Mouse (Mus musculus): ENCODE data around the gene Cyp27a1. TPM values are rescaled to one million over a fixed set of nuclear protein-coding genes. Genes with fewer than 3 reads are reported as not detected.

Gene Cyp27a1
- polyA plus RNA-seq, 1 experiment, result 10.7 TPM

DNA sequence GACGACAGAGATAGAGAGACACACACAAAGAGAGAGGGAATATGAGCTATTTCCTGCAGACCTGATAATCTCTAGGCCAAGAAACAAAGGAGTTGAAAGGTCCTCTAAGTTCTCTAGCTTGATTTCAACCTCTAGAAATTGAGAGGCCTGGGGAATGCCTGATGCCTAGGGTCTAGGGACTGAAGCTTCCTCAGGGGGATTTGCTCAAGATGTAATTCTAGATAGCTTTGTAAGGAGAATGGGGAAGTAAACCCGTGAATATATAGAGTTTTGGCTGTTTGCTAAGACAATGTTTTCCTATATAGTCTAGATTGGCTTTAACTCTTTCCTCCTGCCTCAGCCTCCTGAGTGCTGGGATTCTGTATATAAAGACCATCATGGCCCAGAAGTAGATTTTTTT is 1.6 kb downstream of the Cyp27a1 start:
- no peak overlapping the region for H3K4me3 ChIP-seq (ENCODE audit: control insufficient read depth, insufficient read depth, low read length)

DNA sequence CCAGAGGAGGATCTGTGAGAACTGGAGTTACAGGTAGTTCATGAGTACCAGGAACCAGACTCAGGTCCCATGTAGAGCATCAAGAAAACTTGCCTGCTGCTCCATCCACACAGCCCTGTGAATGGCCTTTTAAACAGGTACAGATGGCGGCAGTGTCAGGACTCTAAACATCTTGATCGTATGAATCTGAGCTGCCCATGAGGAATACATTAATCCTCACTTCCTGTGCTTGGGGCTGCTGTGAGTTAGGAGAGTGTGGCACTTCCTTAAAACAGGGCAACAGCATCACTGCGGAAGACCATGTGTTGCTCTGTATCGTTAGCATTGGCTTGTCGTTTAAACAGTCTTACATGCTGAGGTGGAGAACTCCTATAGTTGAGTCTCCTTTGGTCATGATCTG is 2.1 kb downstream of the Cyp27a1 start:
- Histone ChIP-seq H3K4me1 (replicated peaks; ENCODE audit: control insufficient read depth, insufficient read depth, low read length) (no peaks in the 10 kb centered on the region), H3K27me3 (ENCODE audit: control insufficient read depth, insufficient read depth, low read length) (no peaks in the 10 kb centered on the region; the same call in 1 of the 2 replicates), H3K36me3 (ENCODE audit: control insufficient read depth, insufficient read depth, low read length) (no peaks in the 10 kb centered on the region), H3K27ac (ENCODE audit: control insufficient read depth, insufficient read depth, low read length) (no peak overlapping the region), H3K4me3 (ENCODE audit: control insufficient read depth, insufficient read depth, low read length) (no peak overlapping the region)
- DNase-seq, result no peak
- WGBS, result 30% methylated on average over 5 of the region's 5 CpGs
- TF ChIP-seq CTCF (IDR thresholded peaks at IDR 0.05; ENCODE audit: borderline replicate concordance, control insufficient read depth, extremely low read depth, insufficient read depth, low read length, poor library complexity) (no peak), POLR2A (IDR thresholded peaks at IDR 0.05; ENCODE audit: control insufficient read depth, extremely low read depth, insufficient read depth, low read length, poor library complexity) (no peak)

More for the DNA sequence above, 1.6 kb downstream of the Cyp27a1 start:
- 52% methylated on average over 2 of the region's 2 CpGs for whole genome bisulfite sequencing
- Histone ChIP-seq H3K27me3 (ENCODE audit: control insufficient read depth, insufficient read depth, low read length) (no peaks in the 10 kb centered on the region; the same call in 1 of the 2 replicates), H3K27ac (ENCODE audit: control insufficient read depth, insufficient read depth, low read length) (no peak overlapping the region), H3K36me3 (ENCODE audit: control insufficient read depth, insufficient read depth, low read length) (no peaks in the 10 kb centered on the region), H3K4me1 (replicated peaks; ENCODE audit: control insufficient read depth, insufficient read depth, low read length) (no peaks in the 10 kb centered on the region)
- TF ChIP-seq CTCF (IDR thresholded peaks at IDR 0.05; ENCODE audit: borderline replicate concordance, control insufficient read depth, extremely low read depth, insufficient read depth, low read length, poor library complexity) (no peak), POLR2A (IDR thresholded peaks at IDR 0.05; ENCODE audit: control insufficient read depth, extremely low read depth, insufficient read depth, low read length, poor library complexity) (no peak)
- no peak for DNase-seq

DNA sequence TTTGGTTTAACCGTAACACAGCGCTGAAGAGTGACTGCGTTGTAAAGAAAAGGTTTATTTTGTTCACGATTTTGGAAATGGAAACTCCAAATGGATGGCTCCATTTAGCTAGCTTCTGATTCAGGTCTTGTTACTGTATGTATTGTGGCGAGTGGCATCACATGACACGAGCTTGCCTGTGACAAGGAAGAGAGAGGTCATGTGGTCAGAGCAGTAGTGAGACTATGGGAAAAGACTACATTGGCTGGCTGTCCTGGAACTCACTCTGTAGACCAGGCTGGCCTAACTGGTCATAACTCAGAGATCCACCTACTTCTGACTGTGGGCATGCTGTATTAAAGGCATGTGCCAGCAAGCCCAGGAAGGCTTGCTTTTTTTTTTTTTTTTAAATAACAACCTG is 2.5 kb downstream of the Cyp27a1 start:
- Histone ChIP-seq H3K4me1 (replicated peaks; ENCODE audit: control insufficient read depth, insufficient read depth, low read length) (peaks cover under 1% of the 10 kb centered on the region), H3K27me3 (ENCODE audit: control insufficient read depth, insufficient read depth, low read length) (no peaks in the 10 kb centered on the region; the same call in 1 of the 2 replicates), H3K4me3 (ENCODE audit: control insufficient read depth, insufficient read depth, low read length) (no peak overlapping the region), H3K36me3 (ENCODE audit: control insufficient read depth, insufficient read depth, low read length) (no peaks in the 10 kb centered on the region), H3K27ac (ENCODE audit: control insufficient read depth, insufficient read depth, low read length) (no peak overlapping the region)
- no peak for TF ChIP-seq POLR2A (IDR thresholded peaks at IDR 0.05; ENCODE audit: control insufficient read depth, extremely low read depth, insufficient read depth, low read length, poor library complexity)
- TF ChIP-seq CTCF (IDR thresholded peaks at IDR 0.05; ENCODE audit: borderline replicate concordance, control insufficient read depth, extremely low read depth, insufficient read depth, low read length, poor library complexity), result no peak
- WGBS, result 88% methylated on average over 6 of the region's 6 CpGs
- DNase-seq, result no peak

DNA sequence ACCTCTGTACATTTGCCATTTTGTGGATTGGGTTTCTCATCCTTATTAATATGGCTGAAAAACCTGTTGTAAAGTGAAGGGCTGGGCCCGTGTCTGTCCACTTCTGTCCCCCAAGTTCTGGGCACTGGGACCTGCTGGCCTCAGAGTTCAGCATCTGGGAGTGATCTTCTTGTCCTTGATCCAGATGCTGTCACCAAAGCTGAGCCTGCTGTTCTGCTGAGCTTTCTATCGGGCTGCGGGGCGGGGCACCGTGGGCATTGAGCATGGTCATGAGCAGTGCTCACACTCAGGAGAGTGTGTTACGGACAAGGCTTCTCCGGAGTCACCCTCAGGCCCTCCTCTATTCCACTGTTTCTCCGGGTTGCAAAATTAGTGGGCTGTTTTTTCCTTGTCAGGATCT is 4.7 kb downstream of the Cyp27a1 start:
- Histone ChIP-seq H3K4me3 (ENCODE audit: control insufficient read depth, insufficient read depth, low read length) (no peak overlapping the region), H3K27me3 (ENCODE audit: control insufficient read depth, insufficient read depth, low read length) (no peaks in the 10 kb centered on the region; the same call in 1 of the 2 replicates), H3K27ac (ENCODE audit: control insufficient read depth, insufficient read depth, low read length) (no peak overlapping the region), H3K36me3 (ENCODE audit: control insufficient read depth, insufficient read depth, low read length) (no peaks in the 10 kb centered on the region), H3K4me1 (replicated peaks; ENCODE audit: control insufficient read depth, insufficient read depth, low read length) (peaks cover 4% of the 10 kb centered on the region)
- TF ChIP-seq POLR2A (IDR thresholded peaks at IDR 0.05; ENCODE audit: control insufficient read depth, extremely low read depth, insufficient read depth, low read length, poor library complexity), result no peak
- TF ChIP-seq CTCF (IDR thresholded peaks at IDR 0.05; ENCODE audit: borderline replicate concordance, control insufficient read depth, extremely low read depth, insufficient read depth, low read length, poor library complexity), result no peak
- DNase-seq, result no peak
- WGBS, result 94% methylated on average over 8 of the region's 8 CpGs

DNA sequence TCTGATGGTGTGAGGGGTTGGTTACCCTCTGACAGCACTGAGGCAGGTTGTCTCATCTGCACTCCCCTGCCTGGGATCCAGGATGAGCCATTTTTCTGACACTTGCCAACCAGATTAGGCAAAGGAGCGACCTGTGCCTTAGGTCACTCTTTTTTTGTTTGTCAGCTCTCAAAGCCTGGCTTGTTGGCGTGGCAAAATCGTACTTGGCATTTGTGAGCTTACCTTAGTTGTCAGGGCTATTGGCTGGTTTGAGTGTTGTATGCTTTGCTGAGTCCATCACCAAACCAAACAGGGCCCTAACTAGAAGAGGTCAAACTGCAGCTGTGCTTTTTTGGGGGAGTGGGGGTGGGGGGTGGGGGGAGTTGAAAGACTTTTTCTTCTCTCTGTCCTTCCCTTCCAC is 5.9 kb downstream of the Cyp27a1 start:
- peaks cover 4% of the 10 kb centered on the region for H3K4me1 ChIP-seq (replicated peaks; ENCODE audit: control insufficient read depth, insufficient read depth, low read length)
- no peak overlapping the region for H3K4me3 ChIP-seq (ENCODE audit: control insufficient read depth, insufficient read depth, low read length)
- no peak overlapping the region for H3K27ac ChIP-seq (ENCODE audit: control insufficient read depth, insufficient read depth, low read length)
- 95% methylated on average over 3 of the region's 3 CpGs for WGBS
- no peaks in the 10 kb centered on the region for H3K36me3 ChIP-seq (ENCODE audit: control insufficient read depth, insufficient read depth, low read length)
- TF ChIP-seq POLR2A (IDR thresholded peaks at IDR 0.05; ENCODE audit: control insufficient read depth, extremely low read depth, insufficient read depth, low read length, poor library complexity), result no peak
- TF ChIP-seq CTCF (IDR thresholded peaks at IDR 0.05; ENCODE audit: borderline replicate concordance, control insufficient read depth, extremely low read depth, insufficient read depth, low read length, poor library complexity), result no peak
- H3K27me3 ChIP-seq (ENCODE audit: control insufficient read depth, insufficient read depth, low read length), result no peaks in the 10 kb centered on the region
- DNase-seq, result no peak

DNA sequence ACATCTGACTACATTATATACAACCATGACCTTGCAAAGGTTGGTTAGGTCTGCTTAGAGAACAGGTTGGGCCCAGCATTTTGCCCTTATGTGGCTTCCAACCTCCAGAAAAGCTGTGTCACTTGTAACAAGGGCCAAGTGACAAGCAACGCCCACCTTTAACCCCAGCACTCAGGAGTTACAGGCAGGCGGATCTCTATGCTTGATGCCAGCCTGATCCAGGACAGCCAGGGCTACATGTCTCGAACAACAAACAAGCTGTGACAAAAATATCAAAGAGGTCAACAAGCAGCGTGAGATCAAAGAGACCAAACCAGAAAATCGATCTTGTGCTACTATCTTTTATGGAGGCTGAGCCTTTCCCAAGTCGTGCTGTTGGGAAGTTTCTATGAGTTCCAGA is 8.3 kb downstream of the Cyp27a1 start:
- WGBS, result 87% methylated on average over 6 of the region's 6 CpGs
- Histone ChIP-seq H3K36me3 (ENCODE audit: control insufficient read depth, insufficient read depth, low read length) (no peaks in the 10 kb centered on the region), H3K4me1 (replicated peaks; ENCODE audit: control insufficient read depth, insufficient read depth, low read length) (peaks cover 4% of the 10 kb centered on the region), H3K27me3 (ENCODE audit: control insufficient read depth, insufficient read depth, low read length) (no peaks in the 10 kb centered on the region), H3K4me3 (ENCODE audit: control insufficient read depth, insufficient read depth, low read length) (no peak overlapping the region), H3K27ac (ENCODE audit: control insufficient read depth, insufficient read depth, low read length) (no peak overlapping the region)
- no peak for DNase-seq
- no peak for TF ChIP-seq POLR2A (IDR thresholded peaks at IDR 0.05; ENCODE audit: control insufficient read depth, extremely low read depth, insufficient read depth, low read length, poor library complexity)
- TF ChIP-seq CTCF (IDR thresholded peaks at IDR 0.05; ENCODE audit: borderline replicate concordance, control insufficient read depth, extremely low read depth, insufficient read depth, low read length, poor library complexity), result no peak

DNA sequence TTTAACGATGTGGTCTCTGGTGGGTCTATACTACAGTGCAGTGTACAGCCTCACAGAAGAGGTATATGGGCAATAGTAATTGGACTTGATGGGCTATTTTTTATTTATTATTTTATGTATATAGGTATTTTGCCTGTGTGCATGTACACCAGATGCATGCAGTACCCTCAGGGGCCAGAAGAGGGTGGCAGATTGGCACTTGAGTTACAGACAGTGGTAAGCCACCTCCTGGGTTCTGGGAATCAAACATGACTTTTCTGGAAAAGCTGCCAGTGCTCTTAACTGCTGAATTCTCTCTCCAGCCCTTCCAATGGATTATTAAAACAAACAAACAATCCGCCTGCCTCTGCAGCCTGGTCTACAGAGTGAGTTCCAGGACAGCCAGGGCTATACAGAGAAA is 10.4 kb downstream of the Cyp27a1 start:
- no peaks in the 10 kb centered on the region for H3K36me3 ChIP-seq (ENCODE audit: control insufficient read depth, insufficient read depth, low read length)
- H3K27ac ChIP-seq (ENCODE audit: control insufficient read depth, insufficient read depth, low read length), result no peak overlapping the region
- peak; percentile 28 for DNase-seq
- no peak for TF ChIP-seq CTCF (IDR thresholded peaks at IDR 0.05; ENCODE audit: borderline replicate concordance, control insufficient read depth, extremely low read depth, insufficient read depth, low read length, poor library complexity)
- TF ChIP-seq POLR2A (IDR thresholded peaks at IDR 0.05; ENCODE audit: control insufficient read depth, extremely low read depth, insufficient read depth, low read length, poor library complexity), result no peak
- peaks cover 4% of the 10 kb centered on the region for H3K4me1 ChIP-seq (replicated peaks; ENCODE audit: control insufficient read depth, insufficient read depth, low read length)
- no peak overlapping the region for H3K4me3 ChIP-seq (ENCODE audit: control insufficient read depth, insufficient read depth, low read length)
- WGBS, result 98% methylated on average over 2 of the region's 2 CpGs
- H3K27me3 ChIP-seq (ENCODE audit: control insufficient read depth, insufficient read depth, low read length), result no peaks in the 10 kb centered on the region
